Mouse (Mus musculus): ENCODE data around the gene Ctnnd1.
"Not testable (repeated sequence)": the region's sequence is repeated elsewhere in the genome, so short reads cannot be mapped to it uniquely, and the experiment has no call there.

Gene Ctnnd1

DNA sequence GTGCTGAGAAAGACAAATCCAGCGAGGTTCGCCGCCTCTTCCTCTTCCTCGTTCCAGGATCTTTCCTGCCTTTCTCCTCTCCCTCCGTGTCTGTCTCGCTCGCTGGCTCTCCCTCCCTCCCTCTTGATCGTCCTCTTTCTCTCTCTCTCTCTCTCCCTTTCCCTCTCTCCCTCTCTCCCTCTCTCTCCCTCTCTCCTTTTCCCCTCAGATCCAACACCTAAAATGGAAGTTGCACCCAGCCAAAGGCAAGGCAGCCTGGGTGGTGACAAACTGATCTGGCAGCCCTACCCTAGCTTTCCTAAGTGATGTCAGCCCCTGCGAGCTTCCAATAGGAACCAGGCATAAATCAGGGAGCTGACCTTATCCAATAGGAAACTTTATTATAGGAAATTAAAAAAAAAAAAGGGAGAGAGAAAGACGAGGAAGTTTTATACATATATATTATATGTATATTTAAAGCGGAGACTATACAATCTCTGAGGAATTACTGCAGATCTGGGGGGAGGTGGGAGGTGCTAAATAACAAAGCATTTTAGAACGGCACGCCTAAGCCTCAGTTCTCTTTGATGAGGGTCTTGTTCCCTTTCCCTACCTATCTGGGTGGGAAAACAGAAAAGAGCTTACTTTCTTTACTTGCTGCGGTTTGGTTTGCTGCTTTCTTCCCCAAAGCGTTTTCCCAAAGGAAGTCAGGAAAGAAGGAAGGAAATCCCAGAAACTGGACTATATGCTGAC, at the start of gene Ctnnd1:
Gene Ctnnd1, minus strand, starts transcription at position 302 of the 732 bp plus-strand sequence.
- DNase-seq: peak; percentile 66

DNA sequence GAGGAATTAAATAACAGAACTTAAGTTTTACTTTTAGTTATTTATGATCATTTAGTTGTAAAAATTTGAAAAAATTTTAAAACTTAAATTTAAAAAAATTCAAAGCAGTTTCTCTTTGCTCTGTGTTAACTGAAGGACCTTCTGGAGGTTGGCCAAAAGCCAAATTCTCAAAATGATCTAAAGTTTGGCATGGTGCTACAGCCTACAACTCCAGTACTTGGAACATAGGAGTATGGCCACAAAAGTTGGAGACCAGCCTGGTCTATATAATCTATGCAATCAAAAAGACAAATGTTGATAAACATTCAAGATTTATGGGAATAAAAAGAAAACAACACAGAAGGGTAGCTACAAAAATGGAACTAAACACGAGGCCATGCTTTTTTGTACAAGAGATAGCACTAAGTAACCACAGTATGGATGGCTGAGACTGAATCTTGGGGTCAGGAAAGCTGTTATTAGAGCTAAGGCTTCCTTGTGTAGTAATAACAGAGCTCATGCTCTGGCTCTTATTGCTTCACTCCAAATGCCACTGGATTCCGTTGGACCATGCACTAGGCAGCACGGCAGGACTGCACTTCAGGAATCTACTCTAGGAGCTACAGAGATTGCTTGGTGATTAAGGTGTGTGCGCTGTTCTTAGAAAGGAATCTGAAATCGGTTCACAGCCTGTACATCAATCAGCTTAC, 44.6 kb upstream of the Ctnnd1 start:
- DNase-seq: no peak

DNA sequence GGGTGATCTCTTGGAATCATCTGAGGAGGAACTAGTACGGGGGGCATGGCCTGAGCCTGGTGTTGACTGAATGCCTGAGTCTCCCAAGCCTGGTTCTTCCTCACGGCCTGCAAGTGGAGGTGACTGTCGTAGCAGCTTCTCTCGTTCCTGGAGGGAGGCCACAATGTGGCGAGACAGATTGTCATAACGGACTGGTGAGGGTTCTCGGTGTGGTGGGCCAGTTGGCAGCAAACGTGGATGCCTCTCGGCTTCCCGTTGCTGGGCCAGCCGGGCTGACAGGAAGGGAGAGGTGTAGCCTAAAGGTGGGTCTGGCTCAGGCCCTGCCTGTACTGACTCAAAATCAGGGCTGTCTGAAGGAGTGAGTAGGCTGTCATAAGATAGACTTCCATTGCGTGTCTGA, 39.5 kb upstream of the Ctnnd1 start:
- DNase-seq: no peak

- DNase-seq: no peak
These were observed 37.7 kb upstream of the Ctnnd1 start for GRCm38 (mm10) chr2:84688080-84688844.

DNA sequence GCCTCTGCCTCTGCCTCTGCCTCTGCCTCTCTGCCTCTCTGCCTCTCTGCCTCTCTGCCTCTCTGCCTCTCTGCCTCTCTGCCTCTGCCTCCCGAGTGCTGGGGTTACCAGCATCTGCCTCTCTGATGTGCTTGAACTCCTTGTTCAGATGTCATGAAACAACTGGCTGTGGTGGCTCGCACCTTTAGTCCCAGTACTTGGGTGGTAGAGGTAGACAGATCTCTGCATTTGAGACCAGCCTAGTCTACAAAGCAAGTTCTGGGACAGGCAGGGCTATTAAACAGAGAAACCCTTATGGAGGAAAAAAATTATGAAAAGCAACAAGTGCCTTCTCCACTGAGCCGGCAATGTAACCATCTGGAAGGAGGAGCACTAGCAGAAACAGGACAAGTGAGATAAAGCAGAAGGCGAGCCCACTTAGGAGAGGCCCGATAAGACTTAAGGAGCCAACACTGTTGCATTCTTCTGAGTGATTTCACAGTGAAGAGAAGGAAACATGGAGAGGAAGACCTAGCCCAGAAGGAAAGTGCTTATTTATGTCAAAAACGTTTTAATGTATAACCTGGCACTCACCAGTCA, 32.1 kb upstream of the Ctnnd1 start:
- no peak for DNase-seq

GRCm38 (mm10) chr2:84679016-84679415, 28.5 kb upstream of the Ctnnd1 start, which contains the start of gene Tmx2:
TSS of gene Tmx2 (minus strand) at chr2:84679140.
- no peak for DNase-seq

DNA sequence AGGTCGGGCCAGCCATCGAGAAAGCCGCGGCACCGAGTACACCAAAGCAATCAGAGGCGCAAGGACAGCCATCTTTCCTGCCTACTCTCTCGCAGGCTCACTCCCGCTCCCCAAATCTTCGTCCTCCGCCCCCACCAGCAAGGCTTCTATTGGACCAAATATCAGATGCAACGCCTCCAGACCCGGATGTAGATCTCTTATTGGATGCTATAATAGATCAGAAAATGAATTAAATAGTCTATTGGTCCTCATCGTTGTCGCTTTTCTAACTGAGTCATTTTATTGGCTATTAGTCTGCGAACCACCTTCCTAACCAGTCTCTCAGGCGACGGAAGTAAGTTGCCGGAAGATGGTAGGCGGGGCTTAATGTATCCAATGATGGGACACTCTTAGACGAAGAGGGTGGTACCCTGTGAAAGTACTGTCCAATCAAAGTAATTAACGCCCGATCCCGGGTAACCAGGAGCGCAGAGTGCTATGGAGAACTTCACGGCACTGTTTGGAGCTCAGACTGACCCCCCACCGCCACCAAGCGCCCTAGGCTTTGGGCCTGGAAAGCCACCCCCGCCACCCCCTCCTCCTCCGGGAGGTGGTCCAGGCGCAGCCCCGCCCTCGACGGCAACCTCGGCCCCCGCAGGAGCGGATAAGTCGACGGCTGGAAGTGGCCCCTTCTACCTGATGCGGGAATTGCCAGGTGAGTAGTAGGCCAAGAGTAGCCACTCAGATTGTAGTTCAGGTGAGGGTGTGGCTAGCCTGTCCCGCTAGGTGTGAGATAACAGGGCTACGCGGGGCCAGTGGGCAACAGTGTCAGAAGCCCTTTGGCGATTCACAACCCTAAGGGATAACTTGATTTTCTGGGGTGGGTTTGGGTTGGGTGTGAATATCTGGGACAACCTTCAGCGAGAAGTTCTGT, 27.7 kb upstream of the Ctnnd1 start, which contains the start of the genes Gm28635 and Med19:
Gene Gm28635, minus strand, starts transcription at position 74 of the 913 bp plus-strand sequence.
Gene Med19, plus strand, starts transcription at position 435 of the 913 bp plus-strand sequence.
- DNase-seq: peak; percentile 79

DNA sequence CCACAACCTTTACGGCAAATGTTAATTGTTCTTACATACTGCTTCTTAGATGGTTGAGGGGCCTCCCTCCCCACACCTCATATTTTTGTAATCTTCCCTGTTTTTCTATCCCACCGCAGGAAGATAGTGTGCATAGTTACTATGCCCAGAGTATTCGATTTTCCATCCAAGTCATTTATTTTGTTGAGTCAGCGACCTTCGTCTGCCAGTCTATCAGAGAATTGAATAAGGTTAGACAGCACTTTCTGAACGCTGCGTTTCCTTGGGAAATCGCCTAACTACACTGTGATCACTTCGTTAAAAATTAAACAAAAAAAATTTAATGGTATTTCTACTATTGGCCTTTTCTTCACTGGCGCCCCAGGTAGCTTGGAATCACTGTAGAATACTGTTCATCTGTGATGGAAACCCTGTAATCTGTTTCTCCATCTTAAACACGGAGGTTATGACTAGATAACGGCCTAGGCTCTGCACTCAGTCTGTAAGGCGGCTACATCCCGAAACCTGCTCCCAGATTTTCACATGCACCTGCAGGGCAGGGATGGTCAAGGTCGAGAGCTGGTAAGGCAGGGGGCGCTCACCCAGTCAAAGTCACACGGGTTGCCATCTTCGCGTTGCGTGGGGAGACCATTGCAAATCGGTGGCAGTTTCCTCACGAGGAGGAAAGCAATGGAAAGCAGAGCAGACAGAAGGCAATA, 26.9 kb upstream of the Ctnnd1 start:
- no peak for DNase-seq

DNA sequence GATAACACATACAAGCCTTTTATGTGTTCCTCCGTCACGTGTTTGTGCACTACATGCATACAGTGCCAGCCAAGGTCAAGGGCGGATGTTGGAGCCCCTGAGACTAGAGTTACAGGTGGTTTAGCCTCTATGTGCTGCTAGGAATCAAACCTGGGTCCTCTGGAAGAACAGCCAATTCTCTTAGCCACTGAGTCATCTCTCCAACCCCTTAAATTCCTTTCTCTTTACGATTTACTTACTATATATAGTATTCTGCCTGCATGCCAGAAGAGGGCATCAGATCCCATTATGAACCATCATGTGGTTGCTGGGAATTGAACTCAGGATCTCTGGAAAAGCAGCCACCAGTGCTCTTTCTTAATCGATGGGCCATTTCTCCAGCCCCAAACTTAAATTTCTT, 21.0 kb upstream of the Ctnnd1 start:
- not testable (repeated sequence) for DNase-seq

GRCm38 (mm10) chr2:84670569-84670933, 20.0 kb upstream of the Ctnnd1 start, which contains the start of gene Selenoh:
TSS of gene Selenoh (minus strand) at chr2:84670770.
- peak; percentile 89 for DNase-seq

- DNase-seq: no peak
These were observed 19.4 kb upstream of the Ctnnd1 start for GRCm38 (mm10) chr2:84669828-84670568.

DNA sequence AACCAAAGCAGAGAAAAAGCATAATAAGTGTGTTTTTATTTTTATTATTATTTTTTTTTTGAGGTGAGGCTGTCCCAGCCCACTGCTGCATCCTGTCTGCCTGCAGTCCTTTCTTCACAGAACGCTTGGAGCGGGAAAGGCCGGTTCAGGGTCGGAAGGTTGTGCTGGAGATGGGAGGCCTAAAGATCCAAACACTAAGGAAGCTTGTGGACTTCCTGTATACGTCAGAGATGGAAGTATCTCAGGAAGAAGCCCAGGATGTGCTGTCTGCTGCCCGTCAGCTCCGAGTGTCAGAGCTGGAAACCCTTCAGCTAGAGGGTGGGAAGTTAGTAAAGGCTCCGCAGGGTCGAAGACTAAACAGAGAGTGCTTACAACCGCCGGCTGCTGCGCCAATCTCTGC, 15.5 kb upstream of the Ctnnd1 start:
- DNase-seq: no peak

- DNase-seq: peak; percentile 42
These were observed 12.3 kb upstream of the Ctnnd1 start for GRCm38 (mm10) chr2:84662866-84663265.

DNA sequence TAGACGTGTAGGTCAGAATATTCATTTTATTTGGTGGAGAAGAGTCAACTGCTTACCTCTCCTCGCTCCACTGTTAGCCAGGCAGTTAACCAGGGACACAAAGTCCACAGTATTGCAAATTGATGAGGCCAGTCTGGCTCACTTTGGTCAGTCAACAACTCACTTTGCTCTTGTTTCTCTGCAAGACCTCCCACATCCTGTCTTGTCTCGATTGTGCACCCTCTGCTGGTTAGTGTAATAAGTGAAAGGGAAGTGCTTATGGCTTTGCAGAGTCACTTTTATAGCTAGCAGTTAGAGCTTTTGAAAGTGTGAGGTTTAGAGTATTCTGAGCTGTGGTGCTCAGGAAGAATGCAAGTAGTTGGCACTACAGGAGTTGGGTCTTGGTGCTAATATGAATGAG, 9.7 kb upstream of the Ctnnd1 start:
- no peak for DNase-seq

DNA sequence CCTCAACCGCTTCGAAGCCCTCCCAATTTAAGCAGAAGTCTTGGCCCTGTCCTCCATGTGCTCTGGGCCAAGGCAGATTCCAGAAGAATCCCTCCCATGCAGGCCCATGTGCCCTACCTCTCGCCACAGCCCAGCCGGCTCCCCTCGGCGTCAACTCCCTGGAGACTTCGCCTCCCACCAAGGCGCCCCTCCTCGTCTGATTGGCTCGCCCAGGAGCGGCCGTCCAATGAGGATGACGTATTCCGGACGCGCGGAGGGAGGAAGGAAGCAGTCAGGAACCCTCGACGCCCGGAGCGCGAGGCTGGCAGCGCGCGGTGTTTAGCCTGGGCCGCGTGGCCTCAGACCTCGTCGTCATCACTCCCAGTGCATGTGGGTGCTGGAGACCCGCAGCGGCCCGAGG, 8.2 kb upstream of the Ctnnd1 start, which contains the start of gene Btbd18:
Gene Btbd18, plus strand, starts transcription at position 274 of the 400 bp plus-strand sequence.
- DNase-seq: no peak

DNA sequence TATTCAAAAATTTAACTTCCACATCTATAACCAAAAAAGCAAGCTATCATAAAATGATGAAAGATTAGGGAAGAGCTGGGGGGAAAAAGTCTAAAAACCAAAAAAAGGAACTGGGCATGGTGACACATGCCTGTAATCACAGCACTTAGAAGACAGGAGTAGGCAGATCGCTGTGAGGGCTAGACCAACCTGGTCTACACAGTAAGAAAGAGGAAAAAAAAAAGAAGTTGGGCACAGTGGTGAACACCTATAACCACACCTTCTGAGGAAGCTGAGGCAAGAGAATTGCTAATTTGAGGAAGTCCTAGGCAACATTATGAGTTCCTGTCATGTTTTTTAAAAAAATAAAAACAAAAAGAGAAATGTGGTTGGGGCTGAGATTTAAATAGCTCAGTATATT, 5.3 kb upstream of the Ctnnd1 start:
- DNase-seq: no peak

- DNase-seq: no peak
These were observed 2.8 kb upstream of the Ctnnd1 start for GRCm38 (mm10) chr2:84653354-84653753.

- DNase-seq: no peak
These were observed 891 bp downstream of the Ctnnd1 start for GRCm38 (mm10) chr2:84649674-84650073.

GRCm38 (mm10) chr2:84648369-84648768, 2.2 kb downstream of the Ctnnd1 start:
- no peak for DNase-seq

GRCm38 (mm10) chr2:84647051-84647568, 3.5 kb downstream of the Ctnnd1 start:
- no peak for DNase-seq

Measured in right cerebral cortex, postnatal 4 days (tissue).